10 mouse cellular contexts compared by ENCODE assay signal in genomic region chr1:83906906-83907305, GRCm38 (mm10).
DNase-seq lines count a peak whose midpoint lies in the region; TF ChIP-seq lines count a peak whose summit lies in the region.
"Had no signal": no experiment of that assay in that cellular context is flagged by ENCODE, and none has a peak within 500 bp of the region (broad histone marks: within the 10 kb centered on the region; RNA-seq: fewer than 3 reads in every experiment).

No protein-coding gene starts in this region.

- H3K79me2 ChIP-seq in liver, adult 2 months (ENCODE audit: control insufficient read depth, insufficient read depth, low read length) = no peaks in the 10 kb centered on the region

- no peak overlapping the region for H3K27ac ChIP-seq in liver, adult 2 months (replicated peaks; ENCODE audit: insufficient read depth, low read depth, low read length)
- H3K27ac ChIP-seq: forebrain, embryonic 15.5 days; lung, embryonic 15.5 days had no signal

- H3K27me3 ChIP-seq in liver, adult 2 months (ENCODE audit: control insufficient read depth, insufficient read depth, low read length) = no peaks in the 10 kb centered on the region
- H3K27me3 ChIP-seq: forebrain, embryonic 15.5 days; lung, embryonic 15.5 days had no signal

- no peak for TF ChIP-seq POLR2A in liver, adult 2 months (IDR thresholded peaks at IDR 0.05; ENCODE audit: extremely low read depth, insufficient read depth, low read length)

- peak; percentile 14 for DNase-seq in gastrocnemius, postnatal 14 days
- DNase-seq in gastrocnemius, postnatal 10 days = no peak
- DNase-seq in adrenal gland, postnatal 10 days = peak; percentile 31
- DNase-seq in heart, postnatal 4 days = peak; percentile 10
- DNase-seq in liver, adult 2 months (ENCODE audit: extremely low read depth, low read depth, low spot score) = peak; percentile 94
- DNase-seq in frontal cortex, postnatal 14 days (ENCODE audit: low spot score in 2 of 2) = no peak
- no peak for DNase-seq in thymus, postnatal 10 days (ENCODE audit: low spot score in 2 of 2)
- DNase-seq in thymus, adult 18-20 months = no peak

- H3K4me1 ChIP-seq in liver, adult 2 months (ENCODE audit: control insufficient read depth, insufficient read depth, low read length) = peaks cover 2% of the 10 kb centered on the region; the same call in 1 of the 2 replicates
- H3K4me1 ChIP-seq: forebrain, embryonic 15.5 days; lung, embryonic 15.5 days had no signal

- H3K36me3 ChIP-seq in liver, adult 2 months (ENCODE audit: control insufficient read depth, insufficient read depth, low read length) = no peaks in the 10 kb centered on the region
- H3K36me3 ChIP-seq: forebrain, embryonic 15.5 days; lung, embryonic 15.5 days had no signal

- intact Hi-C loops in gastrocnemius, postnatal 14 days (cut with DNase I; ENCODE audit: low total_unique reads) = no loop called here

- no peak overlapping the region for H3K9ac ChIP-seq in liver, adult 2 months (ENCODE audit: low read depth, low read length)
- H3K9ac ChIP-seq: forebrain, embryonic 15.5 days; lung, embryonic 15.5 days had no signal

- no peak for TF ChIP-seq CTCF in liver, adult 2 months (IDR thresholded peaks at IDR 0.05; ENCODE audit: low read depth, low read length)

- H3K4me3 ChIP-seq in liver, adult 2 months (ENCODE audit: insufficient read depth, low read depth, low read length) = no peak overlapping the region
- H3K4me3 ChIP-seq: forebrain, embryonic 15.5 days; lung, embryonic 15.5 days had no signal

Comparison
In these comparisons a context has a peak if more than half of its experiments do, and no peak if none do; other contexts are left out.
1. DNase-seq: peak in gastrocnemius, postnatal 14 days (single experiment), adrenal gland, postnatal 10 days (single experiment), heart, postnatal 4 days (single experiment) and liver, adult 2 months (single experiment); none in gastrocnemius, postnatal 10 days (single experiment), frontal cortex, postnatal 14 days (0 of 2), thymus, postnatal 10 days (0 of 2) and thymus, adult 18-20 months (0 of 2).